Mouse (Mus musculus) adrenal gland (tissue): ENCODE results near the gene Zfp758.
"Not testable (repeated sequence)": the region's sequence is repeated elsewhere in the genome, so short reads cannot be mapped to it uniquely, and the experiment has no call there.

Source experiments
- intact Hi-C: fragments of 180-260 bp; cut with DNase I; formaldehyde crosslinking; loops from one replicate; pipeline ENCODE4 v1.15.1; 2025
- long read RNA-seq, 2 experiments: library from polyadenylated mRNA; unstranded; transcript quantifications; one replicate each; pipeline ENCODE4 v2.0.0; 2020; ENCODE audit warnings: borderline replicate concordance in 1 of 2; ENCODE audit not compliant: insufficient replicate concordance in 1 of 2

The Zfp758 gene
- long read RNA-seq, experiment 1, partial matches to known transcripts: 0 of 1 reads
- long read RNA-seq, experiment 1, other reads (novel, unspliced or antisense): 0 of 1 reads
- long read RNA-seq, experiment 2, partial matches to known transcripts: 0 of 3 reads
- long read RNA-seq, experiment 2, other reads (novel, unspliced or antisense): 0 of 3 reads

- intact Hi-C loops: not testable (repeated sequence)
These were observed at the start of gene Zfp758, which contains the start of gene Zfp944 for GRCm38 (mm10) chr17:22361101-22361781. Gene Zfp758 (plus strand): TSS chr17:22361453. Gene Zfp944 (minus strand): TSS chr17:22361400.

GRCm38 (mm10) chr17:22314219-22314618 lies 47.0 kb upstream of the Zfp758 start:
- intact Hi-C loops: loop anchor here (10.0 kb wide), 1 partner anchor 89 kb away; the partner anchor contains the start of gene Zfp994

- intact Hi-C loops: loop anchor here (10.0 kb wide), 1 partner anchor 90 kb away; the partner anchor contains the start of gene Zfp994
These were observed 46.5 kb upstream of the Zfp758 start, which contains the start of gene CT030661.1 for GRCm38 (mm10) chr17:22314730-22315226. Gene CT030661.1 (minus strand): TSS chr17:22314837.

GRCm38 (mm10) chr17:22315247-22315646 lies 46.0 kb upstream of the Zfp758 start:
- intact Hi-C loops: loop anchor here (10.0 kb wide), 1 partner anchor 90 kb away; the partner anchor contains the start of gene Zfp994

- intact Hi-C loops: no loop called here
These were observed 8.5 kb upstream of the Zfp758 start for GRCm38 (mm10) chr17:22352794-22353193.

- intact Hi-C loops: no loop called here
These were observed 681 bp upstream of the Zfp758 start for GRCm38 (mm10) chr17:22360572-22360971.

GRCm38 (mm10) chr17:22363895-22364294 lies 2.6 kb downstream of the Zfp758 start:
- intact Hi-C loops: no loop called here

- intact Hi-C loops: loop anchor here (5.0 to 10.0 kb wide), 2 partner anchors 246 to 328 kb away; partner anchors contain the start of gene Zfp947
These were observed 49.5 kb downstream of the Zfp758 start for GRCm38 (mm10) chr17:22410756-22411155.

GRCm38 (mm10) chr17:22417510-22417909 lies 56.3 kb downstream of the Zfp758 start:
- intact Hi-C loops: loop anchor here (10.0 kb wide), 1 partner anchor 253 kb away; the partner anchor contains the start of gene Zfp947

- intact Hi-C loops: no loop called here
These were observed 62.8 kb downstream of the Zfp758 start, which contains the start of gene Zfp946 for GRCm38 (mm10) chr17:22423952-22424617. Gene Zfp946 (plus strand): TSS chr17:22424222.

- intact Hi-C loops: no loop called here
These were observed 63.5 kb downstream of the Zfp758 start for GRCm38 (mm10) chr17:22424636-22425354.
